Mouse (Mus musculus): ENCODE measurements around the gene Dnttip1.

The Dnttip1 gene

DNA sequence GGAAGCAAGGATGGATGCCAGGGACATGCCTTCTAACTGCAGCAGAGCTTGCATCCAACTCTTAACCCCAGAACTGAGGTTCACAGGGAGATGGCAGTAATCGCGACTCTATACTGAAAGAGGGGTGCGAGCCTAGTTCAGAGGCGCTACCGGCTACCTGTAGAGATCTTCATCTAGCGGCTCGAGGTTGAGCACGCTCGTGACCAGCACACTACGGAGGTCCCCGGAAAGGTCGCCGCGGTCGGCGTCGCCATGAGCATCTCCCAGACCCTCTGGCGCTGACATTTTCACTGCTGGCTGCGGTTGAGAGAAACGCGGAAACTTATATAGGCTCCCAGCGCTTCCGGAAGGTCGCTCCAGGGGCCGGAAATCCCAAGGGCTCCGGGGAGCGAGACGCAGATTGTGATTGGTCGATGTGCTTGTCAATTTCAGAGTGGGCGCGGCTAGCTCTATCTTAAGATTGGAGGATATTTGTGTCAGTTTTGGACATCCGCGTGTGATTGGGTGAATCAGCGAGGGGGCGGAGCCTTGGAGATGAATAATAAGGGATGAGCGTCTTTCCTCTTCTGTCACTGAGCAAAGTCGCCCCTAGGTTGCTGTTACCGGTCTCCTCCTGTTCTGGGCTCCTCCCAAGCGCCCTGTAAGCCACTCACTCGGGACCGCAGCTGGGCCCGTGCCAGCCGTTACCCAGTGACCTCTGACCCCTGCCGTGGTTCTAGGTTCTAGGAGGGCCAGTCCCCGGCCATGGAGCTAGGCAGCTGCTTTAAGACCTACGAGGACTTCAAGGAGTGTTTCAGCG is 58.9 kb downstream of the Dnttip1 start, which contains the start of the genes Acot8 and Zswim3:
Gene Acot8, minus strand, starts transcription at position 350 of the 799 bp plus-strand sequence.
Gene Zswim3, plus strand, starts transcription at position 566 of the 799 bp plus-strand sequence.
- DNase-seq (ENCODE audit: low read depth, low spot score): peak; percentile 98

DNA sequence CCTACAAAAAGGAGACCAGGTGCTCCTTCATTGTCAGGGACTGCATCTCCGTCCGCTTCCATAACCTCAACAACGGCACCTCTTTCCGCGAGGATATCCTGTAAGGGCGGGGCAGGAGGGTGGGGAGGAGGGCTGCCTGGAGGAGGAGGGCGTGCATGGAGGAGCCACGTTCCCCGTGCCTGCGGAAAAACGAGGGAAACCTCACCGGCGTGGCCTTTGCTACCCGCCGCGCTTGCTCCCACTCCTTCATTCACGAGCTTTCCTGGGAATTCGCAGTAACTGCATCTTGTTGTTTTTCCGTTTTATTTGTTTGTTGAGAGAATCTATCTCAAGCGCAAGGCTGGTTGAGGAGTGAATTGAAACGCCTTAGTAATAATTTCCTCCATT is 59.5 kb downstream of the Dnttip1 start:
- no peak for DNase-seq (ENCODE audit: low read depth, low spot score)

DNA sequence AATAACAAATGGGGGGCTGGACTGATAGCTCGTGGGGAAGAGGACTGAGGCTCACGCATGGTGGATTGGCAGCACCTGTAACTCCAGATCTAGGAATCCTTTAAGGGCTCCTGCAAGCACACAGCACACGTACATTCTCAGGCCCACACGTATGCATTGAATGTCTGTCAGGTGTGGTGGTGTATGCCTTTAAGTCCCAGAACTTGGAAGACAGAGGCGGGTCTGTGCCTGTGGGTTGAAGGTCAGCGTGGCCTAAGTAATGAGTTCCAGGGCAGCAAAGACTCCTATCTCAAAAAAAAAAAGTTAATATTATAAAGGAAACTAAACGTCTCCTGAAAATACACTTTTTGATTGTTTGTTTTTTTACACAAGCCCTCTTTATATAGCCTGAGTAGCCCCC is 60.8 kb downstream of the Dnttip1 start:
- no peak for DNase-seq (ENCODE audit: low read depth, low spot score)

DNA sequence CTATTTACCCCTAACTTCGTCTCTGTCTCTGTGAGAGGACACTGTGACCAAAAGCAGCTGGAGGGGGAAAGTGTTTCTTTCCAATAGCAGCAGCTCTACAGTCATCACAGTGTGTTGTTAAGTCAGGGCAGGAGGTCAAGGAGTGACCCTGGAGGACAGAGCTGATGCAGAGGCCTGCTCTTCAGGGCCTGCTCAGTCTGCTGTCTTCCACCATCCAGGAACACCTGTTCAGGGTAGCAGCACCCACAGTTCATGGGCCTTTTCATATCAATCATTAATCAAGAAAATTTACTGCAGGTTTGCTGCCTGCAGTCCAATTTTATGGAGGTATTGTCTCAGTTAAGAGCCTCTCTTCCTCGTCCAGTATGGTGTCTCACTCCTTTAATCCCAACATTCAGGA is 67.8 kb downstream of the Dnttip1 start:
- DNase-seq (ENCODE audit: low read depth, low spot score): no peak

DNA sequence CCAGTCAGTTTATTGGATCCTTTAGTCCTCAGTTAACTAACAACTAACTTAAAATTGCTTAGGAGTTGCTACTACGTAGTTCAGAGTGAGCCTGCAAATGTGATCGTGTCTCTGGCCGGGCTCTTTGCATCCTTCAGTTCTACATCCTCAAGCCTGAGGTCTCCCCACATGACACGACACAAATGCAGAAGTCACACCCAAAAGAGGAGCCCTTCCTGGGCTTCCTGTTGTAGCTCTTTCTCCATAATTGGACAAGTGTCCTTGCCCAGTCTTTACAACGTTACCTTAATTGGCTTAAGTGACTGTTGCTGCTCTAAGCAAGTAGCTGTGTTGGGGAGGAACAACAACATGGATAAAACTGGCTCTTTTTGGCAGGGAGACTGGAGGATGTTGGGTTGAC is 69.6 kb downstream of the Dnttip1 start:
- DNase-seq (ENCODE audit: low read depth, low spot score): no peak

DNA sequence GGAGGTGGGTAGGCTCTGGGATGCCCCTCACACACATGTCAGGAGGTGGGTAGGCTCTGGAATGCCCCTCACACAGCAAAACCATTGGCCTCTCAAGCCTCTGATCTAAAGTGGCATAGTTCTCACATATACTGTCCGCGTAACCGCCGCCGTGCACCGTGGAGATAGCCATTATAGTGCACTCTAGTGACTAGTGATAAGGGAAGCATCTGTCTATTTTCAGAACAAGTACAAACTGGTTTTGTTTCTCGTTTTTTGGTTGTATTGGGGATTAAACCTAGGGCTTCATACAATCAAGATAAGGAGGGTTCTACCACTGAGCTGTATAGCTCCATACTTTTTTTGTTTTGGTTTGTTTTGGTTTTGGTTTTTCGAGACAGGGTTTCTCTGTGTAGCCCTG is 70.0 kb downstream of the Dnttip1 start:
- DNase-seq (ENCODE audit: low read depth, low spot score): no peak

DNA sequence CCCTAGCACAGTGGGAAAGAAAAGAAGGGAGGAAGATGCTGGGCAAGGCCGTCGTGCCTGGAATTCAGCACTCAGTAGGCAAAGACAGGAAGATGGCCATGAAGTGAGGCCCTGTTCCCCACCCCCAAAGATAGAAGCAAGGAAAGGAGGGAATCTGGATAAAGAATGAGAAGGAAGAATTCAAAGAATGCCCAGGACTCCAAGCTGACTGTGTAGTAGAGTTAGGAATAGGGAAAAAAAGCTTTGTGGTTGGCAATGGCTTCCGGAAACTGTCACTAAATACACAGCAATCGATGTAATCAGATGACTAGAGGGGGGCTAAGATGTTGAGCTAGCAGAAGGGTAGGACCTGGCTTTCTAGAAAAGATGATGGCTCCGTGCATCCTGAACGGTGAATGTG is 71.4 kb downstream of the Dnttip1 start:
- DNase-seq (ENCODE audit: low read depth, low spot score): no peak

DNA sequence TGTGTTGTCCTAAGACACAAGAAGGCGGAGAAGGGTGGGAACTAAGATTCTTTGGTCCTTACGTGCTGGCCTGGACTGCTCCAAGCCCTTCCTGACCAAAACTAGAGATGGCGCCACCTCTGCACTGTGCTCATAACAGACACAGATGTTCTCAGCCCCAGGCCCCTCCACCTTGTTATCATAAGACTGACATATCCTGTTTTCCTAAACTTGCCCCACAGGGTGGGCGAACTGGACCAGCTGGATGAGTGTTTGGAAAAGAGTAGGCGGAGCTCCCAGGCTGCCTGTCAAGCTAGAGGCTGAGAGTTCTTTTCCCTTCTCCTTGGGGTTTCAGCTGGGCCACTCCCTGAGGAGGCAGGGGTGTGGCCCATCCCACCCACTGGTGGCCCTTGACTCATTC is 71.9 kb downstream of the Dnttip1 start:
- no peak for DNase-seq (ENCODE audit: low read depth, low spot score)

Data from skeletal muscle tissue, adult 2 months (tissue).